Mouse (Mus musculus): ENCODE data around the gene Fam178b. TPM values are rescaled to one million over a fixed set of nuclear protein-coding genes. Genes with fewer than 3 reads are reported as not detected.
A peak's percentile ranks its signal among the peaks of the same experiment; 100 is the strongest.

Fam178b gene
- polyA plus RNA-seq, 1 experiment from 2014 or later: 0.30 TPM

- WGBS: 78% methylated on average over 9 of the region's 9 CpGs
- Histone ChIP-seq H3K27me3 (replicated peaks; ENCODE audit: control insufficient read depth, insufficient read depth, low read length) (no peaks in the 10 kb centered on the region), H3K36me3 (ENCODE audit: control insufficient read depth, insufficient read depth, low read length) (no peaks in the 10 kb centered on the region)
These were observed 38.4 kb downstream of the Fam178b start for GRCm38 (mm10) chr1:36644615-36645007.

GRCm38 (mm10) chr1:36643957-36644614 lies 38.9 kb downstream of the Fam178b start:
- H3K36me3 ChIP-seq (ENCODE audit: control insufficient read depth, insufficient read depth, low read length): no peaks in the 10 kb centered on the region
- no peak for ATAC-seq (replicated peaks; ENCODE audit: low FRiP score)
- H3K27me3 ChIP-seq (replicated peaks; ENCODE audit: control insufficient read depth, insufficient read depth, low read length): no peaks in the 10 kb centered on the region
- H3K4me3 ChIP-seq (ENCODE audit: low read depth, low read length): no peak overlapping the region
- no peaks in the 10 kb centered on the region for H3K9me3 ChIP-seq (ENCODE audit: control insufficient read depth, low read length)
- H3K4me1 ChIP-seq (replicated peaks; ENCODE audit: control insufficient read depth, insufficient read depth, low read length): 0 out of 2 replicates have a peak, but pooled peaks cover 2% of the 10 kb centered on the region
- DNase-seq (ENCODE audit: low spot score): no peak
- no peak overlapping the region for H3K27ac ChIP-seq (ENCODE audit: low read depth, low read length)
- 81% methylated on average over 7 of the region's 7 CpGs for WGBS
- no peak overlapping the region for H3K4me2 ChIP-seq
- no peak overlapping the region for H3K9ac ChIP-seq (ENCODE audit: low read depth, low read length)

More at GRCm38 (mm10) chr1:36644615-36645007, 38.4 kb downstream of the Fam178b start:
- Histone ChIP-seq H3K9me3 (ENCODE audit: control insufficient read depth, low read length) (no peaks in the 10 kb centered on the region), H3K4me1 (replicated peaks; ENCODE audit: control insufficient read depth, insufficient read depth, low read length) (0 out of 2 replicates have a peak, but pooled peaks cover 2% of the 10 kb centered on the region), H3K9ac (ENCODE audit: low read depth, low read length) (no peak overlapping the region), H3K4me2 (no peak overlapping the region), H3K4me3 (ENCODE audit: low read depth, low read length) (no peak overlapping the region), H3K27ac (ENCODE audit: low read depth, low read length) (no peak overlapping the region)
- DNase-seq (ENCODE audit: low spot score) (no peak), ATAC-seq (replicated peaks; ENCODE audit: low FRiP score) (no peak)

GRCm38 (mm10) chr1:36635826-36636485 lies 47.0 kb downstream of the Fam178b start:
- no peak for ATAC-seq (replicated peaks; ENCODE audit: low FRiP score)
- Histone ChIP-seq H3K27me3 (replicated peaks; ENCODE audit: control insufficient read depth, insufficient read depth, low read length) (no peaks in the 10 kb centered on the region), H3K27ac (ENCODE audit: low read depth, low read length) (no peak overlapping the region), H3K4me2 (no peak overlapping the region), H3K9me3 (ENCODE audit: control insufficient read depth, low read length) (no peaks in the 10 kb centered on the region), H3K4me1 (replicated peaks; ENCODE audit: control insufficient read depth, insufficient read depth, low read length) (peaks cover 2% of the 10 kb centered on the region; the same call in 1 of the 2 replicates), H3K4me3 (ENCODE audit: low read depth, low read length) (no peak overlapping the region), H3K9ac (ENCODE audit: low read depth, low read length) (no peak overlapping the region), H3K36me3 (ENCODE audit: control insufficient read depth, insufficient read depth, low read length) (no peaks in the 10 kb centered on the region)
- DNase-seq (ENCODE audit: low spot score): no peak
- WGBS: 75% methylated on average over 2 of the region's 2 CpGs

GRCm38 (mm10) chr1:36634940-36635339 lies 48.0 kb downstream of the Fam178b start:
- Histone ChIP-seq H3K4me1 (replicated peaks; ENCODE audit: control insufficient read depth, insufficient read depth, low read length) (no peaks in the 10 kb centered on the region; the same call in 1 of the 2 replicates), H3K27ac (ENCODE audit: low read depth, low read length) (no peak overlapping the region), H3K9me3 (ENCODE audit: control insufficient read depth, low read length) (no peaks in the 10 kb centered on the region), H3K4me2 (no peak overlapping the region), H3K9ac (ENCODE audit: low read depth, low read length) (no peak overlapping the region), H3K4me3 (ENCODE audit: low read depth, low read length) (no peak overlapping the region), H3K27me3 (replicated peaks; ENCODE audit: control insufficient read depth, insufficient read depth, low read length) (no peaks in the 10 kb centered on the region), H3K36me3 (ENCODE audit: control insufficient read depth, insufficient read depth, low read length) (no peaks in the 10 kb centered on the region)
- peak; percentile 50 for DNase-seq (ENCODE audit: low spot score)
- peak; percentile 62 for ATAC-seq (replicated peaks; ENCODE audit: low FRiP score)
- WGBS: 21% methylated on average over 5 of the region's 5 CpGs

GRCm38 (mm10) chr1:36633920-36634319 lies 49.1 kb downstream of the Fam178b start:
- H3K4me1 ChIP-seq (replicated peaks; ENCODE audit: control insufficient read depth, insufficient read depth, low read length): no peaks in the 10 kb centered on the region; the same call in 1 of the 2 replicates
- 78% methylated on average over 5 of the region's 5 CpGs for WGBS
- no peak overlapping the region for H3K9ac ChIP-seq (ENCODE audit: low read depth, low read length)
- H3K36me3 ChIP-seq (ENCODE audit: control insufficient read depth, insufficient read depth, low read length): no peaks in the 10 kb centered on the region
- no peak for ATAC-seq (replicated peaks; ENCODE audit: low FRiP score)
- H3K4me3 ChIP-seq (ENCODE audit: low read depth, low read length): no peak overlapping the region
- no peak overlapping the region for H3K27ac ChIP-seq (ENCODE audit: low read depth, low read length)
- no peak overlapping the region for H3K4me2 ChIP-seq
- H3K9me3 ChIP-seq (ENCODE audit: control insufficient read depth, low read length): no peaks in the 10 kb centered on the region
- DNase-seq (ENCODE audit: low spot score): no peak
- no peaks in the 10 kb centered on the region for H3K27me3 ChIP-seq (replicated peaks; ENCODE audit: control insufficient read depth, insufficient read depth, low read length)

- Histone ChIP-seq H3K4me1 (replicated peaks; ENCODE audit: control insufficient read depth, insufficient read depth, low read length) (no peaks in the 10 kb centered on the region; the same call in 1 of the 2 replicates), H3K27ac (ENCODE audit: low read depth, low read length) (no peak overlapping the region), H3K27me3 (replicated peaks; ENCODE audit: control insufficient read depth, insufficient read depth, low read length) (no peaks in the 10 kb centered on the region), H3K36me3 (ENCODE audit: control insufficient read depth, insufficient read depth, low read length) (no peaks in the 10 kb centered on the region), H3K9me3 (ENCODE audit: control insufficient read depth, low read length) (no peaks in the 10 kb centered on the region), H3K4me2 (no peak overlapping the region), H3K4me3 (ENCODE audit: low read depth, low read length) (no peak overlapping the region), H3K9ac (ENCODE audit: low read depth, low read length) (no peak overlapping the region)
- ATAC-seq (replicated peaks; ENCODE audit: low FRiP score) (no peak), DNase-seq (ENCODE audit: low spot score) (no peak)
- WGBS: 100% methylated on average over 1 of the region's 1 CpGs
These were observed 50.1 kb downstream of the Fam178b start for GRCm38 (mm10) chr1:36632846-36633245.

GRCm38 (mm10) chr1:36632090-36632489 lies 50.9 kb downstream of the Fam178b start:
- H3K36me3 ChIP-seq (ENCODE audit: control insufficient read depth, insufficient read depth, low read length): no peaks in the 10 kb centered on the region
- H3K27ac ChIP-seq (ENCODE audit: low read depth, low read length): no peak overlapping the region
- H3K4me1 ChIP-seq (replicated peaks; ENCODE audit: control insufficient read depth, insufficient read depth, low read length): no peaks in the 10 kb centered on the region; the same call in 1 of the 2 replicates
- DNase-seq (ENCODE audit: low spot score): no peak
- H3K27me3 ChIP-seq (replicated peaks; ENCODE audit: control insufficient read depth, insufficient read depth, low read length): no peaks in the 10 kb centered on the region
- no peak overlapping the region for H3K9ac ChIP-seq (ENCODE audit: low read depth, low read length)
- no peak overlapping the region for H3K4me2 ChIP-seq
- H3K9me3 ChIP-seq (ENCODE audit: control insufficient read depth, low read length): no peaks in the 10 kb centered on the region
- no peak for ATAC-seq (replicated peaks; ENCODE audit: low FRiP score)
- 93% methylated on average over 4 of the region's 4 CpGs for WGBS
- H3K4me3 ChIP-seq (ENCODE audit: low read depth, low read length): no peak overlapping the region

- no peak for ATAC-seq (replicated peaks; ENCODE audit: low FRiP score)
- Histone ChIP-seq H3K36me3 (ENCODE audit: control insufficient read depth, insufficient read depth, low read length) (no peaks in the 10 kb centered on the region), H3K9me3 (ENCODE audit: control insufficient read depth, low read length) (no peaks in the 10 kb centered on the region), H3K27me3 (replicated peaks; ENCODE audit: control insufficient read depth, insufficient read depth, low read length) (no peaks in the 10 kb centered on the region), H3K4me3 (ENCODE audit: low read depth, low read length) (no peak overlapping the region), H3K9ac (ENCODE audit: low read depth, low read length) (no peak overlapping the region), H3K4me1 (replicated peaks; ENCODE audit: control insufficient read depth, insufficient read depth, low read length) (no peaks in the 10 kb centered on the region; the same call in 1 of the 2 replicates), H3K27ac (ENCODE audit: low read depth, low read length) (no peak overlapping the region), H3K4me2 (no peak overlapping the region)
- 52% methylated on average over 4 of the region's 4 CpGs for whole genome bisulfite sequencing
- DNase-seq (ENCODE audit: low spot score): no peak
These were observed 51.6 kb downstream of the Fam178b start for GRCm38 (mm10) chr1:36631391-36631790.

Measured in liver, embryonic 11.5 days (tissue).